Mouse (Mus musculus): ENCODE results near the gene Mmp23.

- TF ChIP-seq CTCF (IDR thresholded peaks at IDR 0.05; ENCODE audit: low read depth, low read length), result no peak
- no peak for TF ChIP-seq POLR2A (IDR thresholded peaks at IDR 0.05; ENCODE audit: insufficient read depth, low read length)
Measured at GRCm38 (mm10) chr4:155651553-155652269, 1.5 kb downstream of the Mmp23 start.
